Mouse (Mus musculus) forebrain, embryonic 10.5 days (tissue): ENCODE data around the gene Fam83b. TPM values are rescaled to one million over a fixed set of nuclear protein-coding genes. Genes with fewer than 3 reads are reported as not detected.

Source experiments
- DNase-seq: peaks from one replicate; pipeline ENCODE4 v3.0.0-alpha.2; 2017; ENCODE audit warnings: low spot score; ENCODE audit errors: extremely low spot score
- H3K27ac ChIP-seq: fragments of 300-500 bp; sonication (generic); 2 replicates; pipeline ENCODE4 v1.5.1; 2016; ENCODE audit warnings: mild to moderate bottlenecking
- H3K27me3 ChIP-seq: fragments of 300-500 bp; sonication (generic); 2 replicates; pipeline ENCODE4 v1.6.1; 2016; ENCODE audit warnings: mild to moderate bottlenecking; ENCODE audit not compliant: poor library complexity, severe bottlenecking
- H3K36me3 ChIP-seq: fragments of 300-500 bp; sonication (generic); replicated peaks from 2 replicates; pipeline ENCODE4 v1.6.1; 2016; ENCODE audit warnings: mild to moderate bottlenecking, moderate library complexity
- H3K4me1 ChIP-seq: fragments of 300-500 bp; sonication (generic); 2 replicates; pipeline ENCODE4 v1.6.1; 2016
- H3K4me3 ChIP-seq: fragments of 300-500 bp; sonication (generic); 2 replicates; pipeline ENCODE4 v1.5.1; 2016; ENCODE audit warnings: mild to moderate bottlenecking, moderate library complexity
- H3K9me3 ChIP-seq: fragments of 300-500 bp; sonication (generic); 2 replicates; pipeline ENCODE4 v1.6.1; 2016; ENCODE audit warnings: mild to moderate bottlenecking, moderate library complexity
- WGBS: fragments of 180-500 bp; shearing (Covaris S2); methylation state at CpG from one replicate; pipeline ENCODE4 v1.1.7; 2016; 5-methylcytosine and 5-hydroxymethylcytosine counted together
- polyA plus RNA-seq: library from polyadenylated mRNA; unstranded; fragments of >200 nt; fragmentation: Nextera tagmentation; extraction: Ambion mirVana; gene quantifications from 2 replicates; pipeline ENCODE4 v1.2.1, GENCODE M21; 2016

Fam83b gene
- polyA plus RNA-seq, 1 experiment from 2014 or later, result 0.45 TPM

GRCm38 (mm10) chr9:76553758-76554157 is 13.2 kb downstream of the Fam83b start:
- H3K27me3 ChIP-seq, result no peaks in the 10 kb centered on the region
- no peaks in the 10 kb centered on the region for H3K36me3 ChIP-seq
- H3K9me3 ChIP-seq, result no peaks in the 10 kb centered on the region
- no peak overlapping the region for H3K4me3 ChIP-seq
- H3K27ac ChIP-seq, result no peak overlapping the region
- DNase-seq, result no peak
- no peaks in the 10 kb centered on the region for H3K4me1 ChIP-seq
- WGBS, result 72% methylated on average over 2 of the region's 2 CpGs

GRCm38 (mm10) chr9:76553115-76553514 is 13.8 kb downstream of the Fam83b start:
- WGBS, result 90% methylated on average over 1 of the region's 1 CpGs
- Histone ChIP-seq H3K36me3 (no peaks in the 10 kb centered on the region), H3K4me1 (no peaks in the 10 kb centered on the region)

GRCm38 (mm10) chr9:76546714-76547113 is 20.2 kb downstream of the Fam83b start:
- no peak overlapping the region for H3K27ac ChIP-seq
- no peaks in the 10 kb centered on the region for H3K9me3 ChIP-seq
- 0 out of 2 replicates have a peak, but pooled peaks cover 3% of the 10 kb centered on the region for H3K4me1 ChIP-seq
- no peaks in the 10 kb centered on the region for H3K36me3 ChIP-seq
- no peak overlapping the region for H3K4me3 ChIP-seq
- no peak for DNase-seq
- WGBS, result 69% methylated on average over 3 of the region's 3 CpGs
- no peaks in the 10 kb centered on the region for H3K27me3 ChIP-seq

More at GRCm38 (mm10) chr9:76553115-76553514, 13.8 kb downstream of the Fam83b start:
- H3K9me3 ChIP-seq, result no peaks in the 10 kb centered on the region
- DNase-seq, result no peak
- H3K4me3 ChIP-seq, result no peak overlapping the region
- H3K27ac ChIP-seq, result no peak overlapping the region
- H3K27me3 ChIP-seq, result no peaks in the 10 kb centered on the region

GRCm38 (mm10) chr9:76540684-76541083 is 26.2 kb downstream of the Fam83b start:
- H3K9me3 ChIP-seq, result no peaks in the 10 kb centered on the region
- H3K27me3 ChIP-seq, result no peaks in the 10 kb centered on the region
- H3K4me3 ChIP-seq, result no peak overlapping the region
- H3K27ac ChIP-seq, result no peak overlapping the region
- 92% methylated on average over 4 of the region's 4 CpGs for WGBS
- no peak for DNase-seq
- H3K36me3 ChIP-seq, result no peaks in the 10 kb centered on the region
- no peaks in the 10 kb centered on the region for H3K4me1 ChIP-seq

- Histone ChIP-seq H3K4me3 (no peak overlapping the region), H3K36me3 (no peaks in the 10 kb centered on the region), H3K4me1 (no peaks in the 10 kb centered on the region), H3K27ac (no peak overlapping the region), H3K9me3 (no peaks in the 10 kb centered on the region), H3K27me3 (no peaks in the 10 kb centered on the region)
- no peak for DNase-seq
- WGBS, result 84% methylated on average over 6 of the region's 7 CpGs
Observed at GRCm38 (mm10) chr9:76539953-76540621, 26.8 kb downstream of the Fam83b start.

GRCm38 (mm10) chr9:76539271-76539670 is 27.6 kb downstream of the Fam83b start:
- no peak overlapping the region for H3K27ac ChIP-seq
- no peak overlapping the region for H3K4me3 ChIP-seq
- WGBS, result 92% methylated on average over 7 of the region's 7 CpGs
- no peaks in the 10 kb centered on the region for H3K4me1 ChIP-seq
- H3K27me3 ChIP-seq, result no peaks in the 10 kb centered on the region
- no peaks in the 10 kb centered on the region for H3K36me3 ChIP-seq
- H3K9me3 ChIP-seq, result no peaks in the 10 kb centered on the region
- DNase-seq, result no peak

GRCm38 (mm10) chr9:76536032-76536431 is 30.9 kb downstream of the Fam83b start:
- no peak for DNase-seq
- Histone ChIP-seq H3K4me3 (no peak overlapping the region), H3K36me3 (no peaks in the 10 kb centered on the region), H3K27me3 (no peaks in the 10 kb centered on the region), H3K4me1 (no peaks in the 10 kb centered on the region), H3K27ac (no peak overlapping the region), H3K9me3 (no peaks in the 10 kb centered on the region)
- 94% methylated on average over 9 of the region's 9 CpGs for WGBS

GRCm38 (mm10) chr9:76532403-76532802 is 34.5 kb downstream of the Fam83b start:
- 91% methylated on average over 3 of the region's 3 CpGs for WGBS
- no peaks in the 10 kb centered on the region for H3K9me3 ChIP-seq
- no peak overlapping the region for H3K27ac ChIP-seq
- H3K27me3 ChIP-seq, result no peaks in the 10 kb centered on the region
- no peaks in the 10 kb centered on the region for H3K4me1 ChIP-seq
- H3K36me3 ChIP-seq, result no peaks in the 10 kb centered on the region
- DNase-seq, result no peak
- no peak overlapping the region for H3K4me3 ChIP-seq

GRCm38 (mm10) chr9:76531368-76531767 is 35.5 kb downstream of the Fam83b start:
- Histone ChIP-seq H3K36me3 (no peaks in the 10 kb centered on the region), H3K27me3 (no peaks in the 10 kb centered on the region), H3K9me3 (no peaks in the 10 kb centered on the region), H3K27ac (no peak overlapping the region), H3K4me1 (no peaks in the 10 kb centered on the region), H3K4me3 (no peak overlapping the region)
- WGBS, result 87% methylated on average over 4 of the region's 4 CpGs
- DNase-seq, result no peak

GRCm38 (mm10) chr9:76525592-76525991 is 41.3 kb downstream of the Fam83b start:
- Histone ChIP-seq H3K36me3 (no peaks in the 10 kb centered on the region), H3K9me3 (no peaks in the 10 kb centered on the region), H3K4me1 (no peaks in the 10 kb centered on the region), H3K27ac (no peak overlapping the region), H3K27me3 (no peaks in the 10 kb centered on the region), H3K4me3 (no peak overlapping the region)
- no peak for DNase-seq

GRCm38 (mm10) chr9:76523075-76523474 is 43.8 kb downstream of the Fam83b start:
- no peaks in the 10 kb centered on the region for H3K4me1 ChIP-seq
- H3K36me3 ChIP-seq, result no peaks in the 10 kb centered on the region
- H3K4me3 ChIP-seq, result no peak overlapping the region
- H3K27me3 ChIP-seq, result no peaks in the 10 kb centered on the region
- H3K27ac ChIP-seq, result no peak overlapping the region
- DNase-seq, result no peak
- H3K9me3 ChIP-seq, result no peaks in the 10 kb centered on the region

GRCm38 (mm10) chr9:76521640-76522039 is 45.3 kb downstream of the Fam83b start:
- Histone ChIP-seq H3K4me1 (no peaks in the 10 kb centered on the region), H3K27me3 (no peaks in the 10 kb centered on the region), H3K36me3 (no peaks in the 10 kb centered on the region), H3K4me3 (no peak overlapping the region), H3K9me3 (no peaks in the 10 kb centered on the region), H3K27ac (no peak overlapping the region)
- no peak for DNase-seq
- WGBS, result 80% methylated on average over 3 of the region's 3 CpGs

- no peaks in the 10 kb centered on the region for H3K36me3 ChIP-seq
- no peak overlapping the region for H3K27ac ChIP-seq
- no peaks in the 10 kb centered on the region for H3K9me3 ChIP-seq
- 70% methylated on average over 1 of the region's 1 CpGs for WGBS
- no peaks in the 10 kb centered on the region for H3K4me1 ChIP-seq
- no peak overlapping the region for H3K4me3 ChIP-seq
- H3K27me3 ChIP-seq, result no peaks in the 10 kb centered on the region
- no peak for DNase-seq
Observed at GRCm38 (mm10) chr9:76518665-76519064, 48.3 kb downstream of the Fam83b start.

GRCm38 (mm10) chr9:76505650-76506049 is 61.3 kb downstream of the Fam83b start:
- DNase-seq, result no peak
- peaks cover 4% of the 10 kb centered on the region; the same call in 1 of the 2 replicates for H3K4me1 ChIP-seq
- no peaks in the 10 kb centered on the region for H3K27me3 ChIP-seq
- no peaks in the 10 kb centered on the region for H3K9me3 ChIP-seq
- no peak overlapping the region for H3K27ac ChIP-seq
- no peak overlapping the region for H3K4me3 ChIP-seq
- H3K36me3 ChIP-seq, result no peaks in the 10 kb centered on the region
